ENCODE assay signal across 7 mouse cellular contexts in the genomic region with DNA sequence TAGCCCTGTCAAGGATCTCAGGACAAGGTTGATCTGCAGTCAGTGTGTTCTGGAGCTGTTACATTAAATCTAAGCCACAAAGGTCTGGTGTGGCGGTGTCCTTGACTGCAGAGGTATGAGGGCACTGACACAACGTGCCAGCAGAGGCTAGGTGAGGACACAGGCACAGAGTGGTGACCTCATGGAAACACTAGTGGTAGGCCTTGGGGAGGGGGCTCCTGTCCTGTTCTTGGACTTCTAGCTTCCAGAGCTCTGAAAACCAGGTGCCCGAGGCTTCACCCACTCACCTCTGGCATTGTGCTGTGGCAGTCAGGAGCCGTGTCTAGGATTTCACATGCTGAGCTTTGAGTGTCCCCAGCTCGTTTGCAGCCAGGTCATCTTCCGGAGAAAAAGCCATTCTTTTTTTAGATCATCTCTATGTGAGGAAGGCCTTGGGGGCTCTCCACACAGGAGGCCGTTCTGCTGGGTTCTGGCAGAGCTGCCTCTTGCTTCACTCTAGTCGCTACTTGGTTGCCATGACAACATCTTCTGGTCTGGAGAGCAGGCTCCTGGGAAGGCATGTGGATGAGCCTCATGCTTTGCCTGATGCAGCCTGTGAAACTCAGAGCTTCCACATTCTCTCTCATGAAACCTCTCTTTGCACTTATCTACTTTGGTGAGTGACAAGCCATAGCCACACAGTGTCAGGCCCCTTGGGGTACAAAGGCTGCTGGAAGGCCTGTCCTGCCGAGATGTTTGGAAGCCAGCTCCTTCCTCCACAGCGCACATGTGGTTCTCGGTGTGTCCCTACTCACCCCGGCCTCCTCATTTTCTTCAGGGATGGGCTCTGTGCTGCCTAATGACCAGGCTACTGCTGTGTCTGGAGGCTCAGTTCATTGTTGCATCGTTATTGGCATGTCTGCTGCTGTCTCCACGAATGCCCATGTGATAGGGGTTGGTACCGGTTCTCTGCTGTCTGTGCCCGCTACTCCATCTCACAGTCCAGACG. TPM values are rescaled to one million over a fixed set of nuclear protein-coding genes. Genes with fewer than 3 reads are reported as not detected.
DNase-seq lines count a peak whose midpoint lies in the region; ATAC-seq and TF ChIP-seq lines count a peak whose summit lies in the region.

No protein-coding gene starts in this region.

- H3K4me2 ChIP-seq in forebrain, embryonic 14.5 days (ENCODE audit: low read length), result no peak overlapping the region

- H3K36me3 ChIP-seq in forebrain, embryonic 14.5 days (ENCODE audit: control insufficient read depth, insufficient read depth, low read length), result no peaks in the 10 kb centered on the region

- no peak overlapping the region for H3K9ac ChIP-seq in forebrain, embryonic 14.5 days (ENCODE audit: low read length)

- peak; percentile 37 for DNase-seq in testis, postnatal 14 days (ENCODE audit: low spot score)
- DNase-seq in testis, postnatal 10 days (ENCODE audit: low spot score), result no peak
- peak; percentile 90 for DNase-seq in forebrain, embryonic 14.5 days (ENCODE audit: low spot score)
- DNase-seq in left cerebral cortex, adult 2 months (ENCODE audit: extremely low spot score in 1 of 2, low spot score in 2 of 2), result peak in 1 of 2 experiments; percentile 46
- no peak for DNase-seq in spleen, postnatal 10 days (ENCODE audit: low spot score in 2 of 2)
- no peak for DNase-seq in gastrocnemius, postnatal 36 days

- intact Hi-C loops in left cerebral cortex, adult 2 months (cut with DNase I), result no loop called here
- intact Hi-C loops in gastrocnemius, postnatal 36 days (cut with DNase I), result no loop called here

- no peaks in the 10 kb centered on the region for H3K27me3 ChIP-seq in forebrain, embryonic 14.5 days (replicated peaks; ENCODE audit: control insufficient read depth, insufficient read depth, low read length)

- 57% methylated on average over 17 of the region's 17 CpGs for WGBS in forebrain, embryonic 14.5 days

- TF ChIP-seq CTCF in left cerebral cortex, adult 2 months (IDR thresholded peaks at IDR 0.05), result no peak

- H3K4me3 ChIP-seq in forebrain, embryonic 14.5 days (ENCODE audit: low read depth, low read length), result no peak overlapping the region
- no peak overlapping the region for H3K4me3 ChIP-seq in left cerebral cortex, adult 2 months

- H3K4me1 ChIP-seq in forebrain, embryonic 14.5 days (ENCODE audit: control insufficient read depth, insufficient read depth, low read length), result peaks cover 12% of the 10 kb centered on the region

- peak; percentile 78 for ATAC-seq in forebrain, embryonic 14.5 days
- no peak for ATAC-seq in inflammation-experienced regulatory T-cells, adult 6 months

- no peaks in the 10 kb centered on the region for H3K9me3 ChIP-seq in forebrain, embryonic 14.5 days (replicated peaks; ENCODE audit: control insufficient read depth, low read length)

- peak overlapping the region; percentile 60; the same call in 1 of the 2 replicates for H3K27ac ChIP-seq in forebrain, embryonic 14.5 days (ENCODE audit: low read depth, low read length)
- H3K27ac ChIP-seq in left cerebral cortex, adult 2 months, result peak overlapping the region; percentile 55

RNA-seq across cellular contexts. Expression of gene Wfs1, which starts 53.2 kb away (rescaled TPM):
- polyA plus RNA-seq in forebrain, embryonic 14.5 days (2014; fragmentation: Nextera tagmentation; extraction: Ambion mirVana), result 3.7 and 6.3 TPM in 2 replicates
- total RNA-seq in left cerebral cortex, adult 2 months (2021), result 100 to 1,000 TPM; 118 to 155 TPM
- 1 to 10 TPM in 2 of 3 experiments, under 1 TPM in 1; 0.68 to 1.5 (median 1.2) TPM for polyA plus RNA-seq in inflammation-experienced regulatory T-cells, adult 6 months (2017; shearing (Covaris generic))
- total RNA-seq in gastrocnemius, postnatal 36 days (2021), result 10 to 100 TPM; 56.1 to 56.5 TPM

Comparison
In these comparisons a context has a peak if more than half of its experiments do, and no peak if none do; other contexts are left out.
1. DNase-seq: peak in testis, postnatal 14 days (single experiment) and forebrain, embryonic 14.5 days (single experiment); none in testis, postnatal 10 days (single experiment), spleen, postnatal 10 days (0 of 2) and gastrocnemius, postnatal 36 days (0 of 2).